In the genomic region with DNA sequence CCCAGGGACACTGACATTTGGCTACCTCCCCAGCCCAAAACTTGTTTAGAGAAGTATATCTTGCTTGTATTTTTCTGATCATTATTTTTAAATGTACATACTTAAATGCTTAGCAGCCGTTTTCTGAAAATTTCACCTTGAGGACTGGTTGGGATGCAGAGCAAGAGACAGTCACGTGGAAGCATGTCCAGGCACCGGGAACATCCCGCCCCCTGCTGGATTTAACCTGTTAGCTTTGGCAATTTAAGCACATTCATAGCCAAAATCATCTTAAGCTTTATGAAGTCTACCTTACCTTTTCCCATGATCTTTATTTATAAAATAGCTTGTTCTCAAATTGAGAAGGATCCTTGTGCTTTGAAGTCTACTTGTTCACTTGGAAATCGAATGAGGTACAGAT, we compare ENCODE assay signal across 14 mouse cellular contexts. TPM values are rescaled to one million over a fixed set of nuclear protein-coding genes. Genes with fewer than 3 reads are reported as not detected.
DNase-seq lines count a peak whose midpoint lies in the region; ATAC-seq lines count a peak whose summit lies in the region.
"Had no signal": no experiment of that assay in that cellular context is flagged by ENCODE, and none has a peak within 500 bp of the region (broad histone marks: within the 10 kb centered on the region; RNA-seq: fewer than 3 reads in every experiment).

No protein-coding gene starts in this region.

- peak; percentile 20 to 22 for DNase-seq in cerebellum, postnatal 10 days
- DNase-seq in cerebellum, postnatal 36 days: no peak
- DNase-seq in kidney, postnatal 36 days: peak; percentile 54 to 67
- DNase-seq in kidney, postnatal 14 days: no peak
- peak; percentile 12 for DNase-seq in thymus, postnatal 4 days
- no peak for DNase-seq in thymus, postnatal 10 days (ENCODE audit: low spot score in 2 of 2)
- DNase-seq in spleen, adult 18-20 months: no peak
- DNase-seq: right cerebral cortex, postnatal 25 days; thymus, postnatal 25 days had no signal

- no peak overlapping the region for H3K9ac ChIP-seq in neural tube, embryonic 15.5 days (replicated peaks)
- H3K9ac ChIP-seq: embryonic facial prominence, embryonic 13.5 days; forebrain, embryonic 13.5 days; limb, embryonic 15.5 days had no signal

- H3K4me2 ChIP-seq in neural tube, embryonic 15.5 days: no peak overlapping the region
- H3K4me2 ChIP-seq: embryonic facial prominence, embryonic 13.5 days; forebrain, embryonic 13.5 days; limb, embryonic 15.5 days had no signal

- H3K36me3 ChIP-seq in neural tube, embryonic 15.5 days: peaks cover 10% of the 10 kb centered on the region; the same call in 1 of the 2 replicates

- WGBS in neural tube, embryonic 15.5 days: 86% methylated on average over 5 of the region's 5 CpGs

- H3K27ac ChIP-seq in neural tube, embryonic 15.5 days (replicated peaks): no peak overlapping the region
- H3K27ac ChIP-seq: embryonic facial prominence, embryonic 13.5 days; forebrain, embryonic 13.5 days; heart, embryonic 10.5 days; limb, embryonic 15.5 days had no signal

- H3K4me1 ChIP-seq in neural tube, embryonic 15.5 days: no peaks in the 10 kb centered on the region
- H3K4me1 ChIP-seq: forebrain, embryonic 13.5 days; heart, embryonic 10.5 days; limb, embryonic 15.5 days had no signal

- no peak overlapping the region for H3K4me3 ChIP-seq in neural tube, embryonic 15.5 days (replicated peaks)
- H3K4me3 ChIP-seq: embryonic facial prominence, embryonic 13.5 days; forebrain, embryonic 13.5 days; heart, embryonic 10.5 days; limb, embryonic 15.5 days had no signal

- H3K9me3 ChIP-seq in neural tube, embryonic 15.5 days (replicated peaks): no peaks in the 10 kb centered on the region
- H3K9me3 ChIP-seq: embryonic facial prominence, embryonic 13.5 days; forebrain, embryonic 13.5 days; heart, embryonic 10.5 days; limb, embryonic 15.5 days had no signal

- H3K27me3 ChIP-seq in neural tube, embryonic 15.5 days (replicated peaks): no peaks in the 10 kb centered on the region
- H3K27me3 ChIP-seq: embryonic facial prominence, embryonic 13.5 days; forebrain, embryonic 13.5 days; limb, embryonic 15.5 days had no signal

- no peak for ATAC-seq in neural tube, embryonic 15.5 days (ENCODE audit: low FRiP score)
- ATAC-seq: forebrain, embryonic 13.5 days had no signal

RNA-seq across cellular contexts. Expression of a gene that starts 25.8 kb away (rescaled TPM):
- polyA plus RNA-seq in neural tube, embryonic 15.5 days (2015; fragmentation: Nextera tagmentation; extraction: Ambion mirVana): 172 and 187 TPM in 2 replicates

RNA-seq across cellular contexts. Expression of a gene that starts 54.2 kb away (rescaled TPM):
- 29.1 and 29.8 TPM in 2 replicates for polyA plus RNA-seq in neural tube, embryonic 15.5 days (2015; fragmentation: Nextera tagmentation; extraction: Ambion mirVana)

Comparison
In these comparisons a context has a peak if more than half of its experiments do, and no peak if none do; other contexts are left out.
1. DNase-seq: peak in cerebellum, postnatal 10 days (2 of 2), kidney, postnatal 36 days (2 of 2) and thymus, postnatal 4 days (single experiment); none in cerebellum, postnatal 36 days (0 of 2), kidney, postnatal 14 days (single experiment), thymus, postnatal 10 days (0 of 2) and spleen, adult 18-20 months (0 of 2).